Mouse (Mus musculus): Measurements from ENCODE around the gene Ak6. TPM values are rescaled to one million over a fixed set of nuclear protein-coding genes. Genes with fewer than 3 reads are reported as not detected.
A peak's percentile ranks its signal among the peaks of the same experiment; 100 is the strongest.

Gene Ak6
- polyA plus RNA-seq, 1 experiment from 2014 or later: 336 TPM

GRCm38 (mm10) chr13:100651439-100652186, 834 bp downstream of the Ak6 start, which contains the start of gene Taf9:
Gene Taf9 (plus strand): TSS chr13:100651579.
- H3K4me2 ChIP-seq (ENCODE audit: low read depth): peak within 1 kb of the TSS; percentile 74
- peaks cover 2% of the 10 kb centered on the region; the same call in 1 of the 2 replicates for H3K36me3 ChIP-seq (ENCODE audit: control insufficient read depth, insufficient read depth, low read length)
- peaks cover 4% of the 10 kb centered on the region; the same call in 1 of the 2 replicates for H3K4me1 ChIP-seq (ENCODE audit: control insufficient read depth, insufficient read depth, low read length)
- no peaks in the 10 kb centered on the region for H3K9me3 ChIP-seq (ENCODE audit: control insufficient read depth, low read length)
- H3K27ac ChIP-seq (ENCODE audit: low read depth, low read length): peak within 1 kb of the TSS; percentile 91
- DNase-seq (ENCODE audit: low spot score) (no peak), ATAC-seq (ENCODE audit: insufficient read depth, low FRiP score, low TSS enrichment) (no peak)
- peak within 1 kb of the TSS; percentile 91 for H3K4me3 ChIP-seq (ENCODE audit: low read depth, low read length)
- peak within 1 kb of the TSS; percentile 91 for H3K9ac ChIP-seq (ENCODE audit: low read length)
- no peaks in the 10 kb centered on the region for H3K27me3 ChIP-seq (ENCODE audit: control insufficient read depth, insufficient read depth, low read length)
- WGBS: under 1% methylated on average over 32 of the region's 63 CpGs

- Histone ChIP-seq H3K4me2 (ENCODE audit: low read depth) (no peak overlapping the region), H3K27me3 (ENCODE audit: control insufficient read depth, insufficient read depth, low read length) (no peaks in the 10 kb centered on the region), H3K4me1 (ENCODE audit: control insufficient read depth, insufficient read depth, low read length) (no peaks in the 10 kb centered on the region), H3K9ac (ENCODE audit: low read length) (no peak overlapping the region), H3K36me3 (ENCODE audit: control insufficient read depth, insufficient read depth, low read length) (no peaks in the 10 kb centered on the region), H3K4me3 (ENCODE audit: low read depth, low read length) (no peak overlapping the region), H3K9me3 (ENCODE audit: control insufficient read depth, low read length) (no peaks in the 10 kb centered on the region), H3K27ac (ENCODE audit: low read depth, low read length) (no peak overlapping the region)
- no peak for ATAC-seq (ENCODE audit: insufficient read depth, low FRiP score, low TSS enrichment)
- DNase-seq (ENCODE audit: low spot score): no peak
- WGBS: 94% methylated on average over 5 of the region's 5 CpGs
Observed at GRCm38 (mm10) chr13:100658091-100658490, 7.3 kb downstream of the Ak6 start.

GRCm38 (mm10) chr13:100659864-100660456, 9.2 kb downstream of the Ak6 start:
- DNase-seq (ENCODE audit: low spot score) (peak; percentile 67), ATAC-seq (ENCODE audit: insufficient read depth, low FRiP score, low TSS enrichment) (no peak)
- Histone ChIP-seq H3K4me3 (ENCODE audit: low read depth, low read length) (no peak overlapping the region), H3K27me3 (ENCODE audit: control insufficient read depth, insufficient read depth, low read length) (no peaks in the 10 kb centered on the region), H3K4me1 (ENCODE audit: control insufficient read depth, insufficient read depth, low read length) (no peaks in the 10 kb centered on the region), H3K27ac (ENCODE audit: low read depth, low read length) (no peak overlapping the region), H3K9ac (ENCODE audit: low read length) (no peak overlapping the region), H3K9me3 (ENCODE audit: control insufficient read depth, low read length) (no peaks in the 10 kb centered on the region), H3K4me2 (ENCODE audit: low read depth) (no peak overlapping the region), H3K36me3 (ENCODE audit: control insufficient read depth, insufficient read depth, low read length) (no peaks in the 10 kb centered on the region)
- WGBS: 39% methylated on average over 4 of the region's 4 CpGs

- peak within 1 kb of the TSS; percentile 74 for H3K4me2 ChIP-seq (ENCODE audit: low read depth)
- no peaks in the 10 kb centered on the region for H3K4me1 ChIP-seq (ENCODE audit: control insufficient read depth, insufficient read depth, low read length)
- no peaks in the 10 kb centered on the region for H3K9me3 ChIP-seq (ENCODE audit: control insufficient read depth, low read length)
- ATAC-seq (ENCODE audit: insufficient read depth, low FRiP score, low TSS enrichment): peak; percentile 78; the same call in 1 of the 2 replicates
- H3K27ac ChIP-seq (ENCODE audit: low read depth, low read length): no peak within 1 kb of the TSS
- H3K27me3 ChIP-seq (ENCODE audit: control insufficient read depth, insufficient read depth, low read length): no peaks in the 10 kb centered on the region
- H3K4me3 ChIP-seq (ENCODE audit: low read depth, low read length): peak within 1 kb of the TSS; percentile 51
- H3K9ac ChIP-seq (ENCODE audit: low read length): peak within 1 kb of the TSS; percentile 51; the same call in 1 of the 2 replicates
- WGBS: under 1% methylated on average over 44 of the region's 44 CpGs
- peak; percentile 54 for DNase-seq (ENCODE audit: low spot score)
- H3K36me3 ChIP-seq (ENCODE audit: control insufficient read depth, insufficient read depth, low read length): no peaks in the 10 kb centered on the region
Observed at GRCm38 (mm10) chr13:100669291-100670022, 18.7 kb downstream of the Ak6 start, which contains the start of gene Ccdc125. Gene Ccdc125 (plus strand): TSS chr13:100669717.

DNA sequence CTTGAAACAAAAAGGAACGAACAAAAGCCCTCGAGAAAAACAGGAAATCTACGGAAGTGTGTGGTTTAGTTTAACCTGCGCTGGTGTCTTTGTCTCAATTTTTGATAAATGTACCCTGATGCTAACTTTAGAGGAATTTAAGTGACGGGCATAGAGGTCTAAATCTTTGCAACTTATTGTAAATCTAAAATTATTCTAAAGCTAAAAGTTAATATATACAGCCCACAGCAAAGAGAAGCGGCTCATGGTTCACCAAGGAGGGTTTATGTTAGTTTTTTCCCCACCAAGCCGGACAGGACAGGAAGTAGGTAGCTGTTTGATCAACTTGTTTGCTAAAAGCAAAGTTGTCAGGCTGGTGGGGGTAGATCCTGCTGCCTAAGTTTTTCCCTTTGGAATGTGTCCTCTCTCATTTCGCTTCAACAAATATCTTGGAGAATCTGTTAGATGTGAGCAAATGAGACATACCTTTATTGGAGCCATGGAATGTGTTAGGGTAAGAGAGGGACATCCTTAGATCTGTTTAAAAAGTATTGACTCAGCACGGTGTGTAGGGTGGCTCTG, 19.5 kb downstream of the Ak6 start:
- DNase-seq (ENCODE audit: low spot score): no peak
- no peak for ATAC-seq (ENCODE audit: insufficient read depth, low FRiP score, low TSS enrichment)
- Histone ChIP-seq H3K36me3 (ENCODE audit: control insufficient read depth, insufficient read depth, low read length) (no peaks in the 10 kb centered on the region), H3K27ac (ENCODE audit: low read depth, low read length) (no peak overlapping the region), H3K4me2 (ENCODE audit: low read depth) (peak overlapping the region; percentile 74), H3K4me3 (ENCODE audit: low read depth, low read length) (peak overlapping the region; percentile 51; the same call in 1 of the 2 replicates), H3K9ac (ENCODE audit: low read length) (no peak overlapping the region; the same call in 1 of the 2 replicates), H3K27me3 (ENCODE audit: control insufficient read depth, insufficient read depth, low read length) (no peaks in the 10 kb centered on the region), H3K4me1 (ENCODE audit: control insufficient read depth, insufficient read depth, low read length) (no peaks in the 10 kb centered on the region), H3K9me3 (ENCODE audit: control insufficient read depth, low read length) (no peaks in the 10 kb centered on the region)
- 68% methylated on average over 9 of the region's 9 CpGs for WGBS

DNA sequence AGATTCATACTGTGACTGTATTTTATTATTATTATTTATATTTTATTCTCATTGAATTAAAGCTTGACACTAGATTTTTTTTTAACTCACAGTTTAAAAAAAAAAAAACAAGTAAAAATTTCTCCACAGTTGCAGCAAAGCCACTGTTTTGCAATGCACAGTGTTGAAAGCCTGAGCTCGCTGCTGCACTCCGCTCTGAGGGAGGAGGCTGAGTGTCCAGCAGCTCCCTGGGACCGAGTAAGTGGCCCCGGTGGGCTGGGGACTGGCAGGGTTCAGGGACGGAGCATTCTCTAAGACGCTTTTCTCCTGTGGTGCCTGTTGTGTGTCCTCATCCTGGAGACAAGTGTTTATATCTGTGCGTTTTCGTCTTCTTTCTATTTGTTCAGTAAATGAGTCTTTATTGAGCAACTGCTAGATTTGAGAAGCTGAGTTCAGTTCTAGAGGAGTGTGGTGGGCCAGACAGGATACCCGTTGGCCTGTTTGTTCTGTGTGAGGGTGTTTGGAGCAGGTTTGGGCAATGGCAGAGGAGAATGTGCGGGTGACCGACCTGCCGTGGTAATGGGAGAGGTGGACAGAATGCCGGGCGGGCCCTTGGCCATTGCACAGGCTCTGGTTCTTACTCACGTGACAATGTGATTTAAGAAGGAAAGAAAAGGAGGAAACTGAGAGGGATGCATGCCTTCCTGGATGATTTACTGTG, 25.3 kb downstream of the Ak6 start:
- Histone ChIP-seq H3K27me3 (ENCODE audit: control insufficient read depth, insufficient read depth, low read length) (no peaks in the 10 kb centered on the region), H3K4me2 (ENCODE audit: low read depth) (no peak overlapping the region), H3K9me3 (ENCODE audit: control insufficient read depth, low read length) (no peaks in the 10 kb centered on the region), H3K9ac (ENCODE audit: low read length) (no peak overlapping the region), H3K4me3 (ENCODE audit: low read depth, low read length) (no peak overlapping the region), H3K27ac (ENCODE audit: low read depth, low read length) (no peak overlapping the region), H3K4me1 (ENCODE audit: control insufficient read depth, insufficient read depth, low read length) (no peaks in the 10 kb centered on the region), H3K36me3 (ENCODE audit: control insufficient read depth, insufficient read depth, low read length) (no peaks in the 10 kb centered on the region)
- DNase-seq (ENCODE audit: low spot score): no peak
- 91% methylated on average over 15 of the region's 15 CpGs for WGBS
- no peak for ATAC-seq (ENCODE audit: insufficient read depth, low FRiP score, low TSS enrichment)

- Histone ChIP-seq H3K4me2 (ENCODE audit: low read depth) (no peak overlapping the region), H3K4me1 (ENCODE audit: control insufficient read depth, insufficient read depth, low read length) (no peaks in the 10 kb centered on the region), H3K9me3 (ENCODE audit: control insufficient read depth, low read length) (no peaks in the 10 kb centered on the region), H3K9ac (ENCODE audit: low read length) (no peak overlapping the region), H3K27me3 (ENCODE audit: control insufficient read depth, insufficient read depth, low read length) (no peaks in the 10 kb centered on the region), H3K36me3 (ENCODE audit: control insufficient read depth, insufficient read depth, low read length) (no peaks in the 10 kb centered on the region), H3K27ac (ENCODE audit: low read depth, low read length) (no peak overlapping the region), H3K4me3 (ENCODE audit: low read depth, low read length) (no peak overlapping the region)
- no peak for ATAC-seq (ENCODE audit: insufficient read depth, low FRiP score, low TSS enrichment)
- DNase-seq (ENCODE audit: low spot score): no peak
- 88% methylated on average over 8 of the region's 8 CpGs for WGBS
Observed at GRCm38 (mm10) chr13:100681615-100682014, 30.8 kb downstream of the Ak6 start.

- H3K36me3 ChIP-seq (ENCODE audit: control insufficient read depth, insufficient read depth, low read length): no peaks in the 10 kb centered on the region
- DNase-seq (ENCODE audit: low spot score) (no peak), ATAC-seq (ENCODE audit: insufficient read depth, low FRiP score, low TSS enrichment) (no peak)
- no peak overlapping the region for H3K4me3 ChIP-seq (ENCODE audit: low read depth, low read length)
- WGBS: 80% methylated on average over 2 of the region's 2 CpGs
- H3K27me3 ChIP-seq (ENCODE audit: control insufficient read depth, insufficient read depth, low read length): no peaks in the 10 kb centered on the region
- H3K4me2 ChIP-seq (ENCODE audit: low read depth): no peak overlapping the region
- H3K9me3 ChIP-seq (ENCODE audit: control insufficient read depth, low read length): no peaks in the 10 kb centered on the region
- H3K27ac ChIP-seq (ENCODE audit: low read depth, low read length): no peak overlapping the region
- H3K9ac ChIP-seq (ENCODE audit: low read length): no peak overlapping the region
- no peaks in the 10 kb centered on the region for H3K4me1 ChIP-seq (ENCODE audit: control insufficient read depth, insufficient read depth, low read length)
Observed at GRCm38 (mm10) chr13:100682837-100683236, 32.1 kb downstream of the Ak6 start.
